Comparison of ENCODE assay signal across 24 mouse cellular contexts in the genomic region with DNA sequence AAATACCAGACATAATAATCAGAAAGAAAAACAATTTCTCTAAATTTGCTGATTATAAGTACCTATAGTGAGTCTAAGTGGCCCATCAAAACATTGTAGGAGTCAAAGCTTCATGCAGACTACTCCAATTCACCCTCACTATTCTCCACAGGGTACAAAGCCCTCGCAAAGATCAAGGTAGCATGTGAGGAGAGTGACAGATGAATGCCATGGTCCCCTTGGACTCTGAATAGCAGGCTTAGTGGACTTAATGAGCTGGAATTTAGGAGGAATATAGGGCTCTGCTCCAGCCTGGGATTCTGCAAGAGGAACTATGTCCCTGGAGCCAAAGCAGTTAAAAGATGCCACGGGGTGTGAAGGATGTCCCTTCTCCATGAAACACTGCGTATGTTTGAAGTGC.
DNase-seq lines count a peak whose midpoint lies in the region; ATAC-seq and TF ChIP-seq lines count a peak whose summit lies in the region.
"Had no signal": no experiment of that assay in that cellular context is flagged by ENCODE, and none has a peak within 500 bp of the region (broad histone marks: within the 10 kb centered on the region; RNA-seq: fewer than 3 reads in every experiment).

No protein-coding gene starts in this region.

- no peak overlapping the region for H3K4me3 ChIP-seq in neural tube, embryonic 14.5 days (ENCODE audit: low read depth, low read length)
- H3K4me3 ChIP-seq in neural tube, embryonic 15.5 days (replicated peaks), result no peak overlapping the region
- no peak overlapping the region for H3K4me3 ChIP-seq in forebrain, embryonic 13.5 days
- H3K4me3 ChIP-seq in midbrain, embryonic 13.5 days (replicated peaks), result no peak overlapping the region
- no peak overlapping the region for H3K4me3 ChIP-seq in thymus, adult 2 months (ENCODE audit: control insufficient read depth, insufficient read depth, low read length)
- H3K4me3 ChIP-seq: embryonic facial prominence, embryonic 12.5 days; heart, embryonic 15.5 days; hindbrain, embryonic 15.5 days; layer of hippocampus, adult 2 months; limb, embryonic 12.5 days had no signal

- WGBS in neural tube, embryonic 14.5 days, result 34% methylated on average over 3 of the region's 3 CpGs
- 33% methylated on average over 3 of the region's 3 CpGs for WGBS in neural tube, embryonic 15.5 days
- WGBS in forebrain, embryonic 13.5 days, result 6% methylated on average over 3 of the region's 3 CpGs
- WGBS in midbrain, embryonic 13.5 days, result 20% methylated on average over 3 of the region's 3 CpGs
- 90% methylated on average over 3 of the region's 3 CpGs for WGBS in thymus, adult 2 months

- no peak for TF ChIP-seq CTCF in thymus, adult 2 months (IDR thresholded peaks at IDR 0.05; ENCODE audit: borderline replicate concordance, control insufficient read depth, extremely low read depth, insufficient read depth, low read length, poor library complexity)

- ATAC-seq in neural tube, embryonic 14.5 days (ENCODE audit: low read depth), result peak; percentile 36; the same call in 1 of the 2 replicates
- ATAC-seq in neural tube, embryonic 15.5 days (ENCODE audit: low FRiP score), result no peak
- ATAC-seq in forebrain, embryonic 13.5 days, result peak; percentile 78
- ATAC-seq in midbrain, embryonic 13.5 days, result peak; percentile 83
- ATAC-seq: intestine, postnatal 0 days; liver, postnatal 0 days had no signal

- TF ChIP-seq POLR2A in thymus, adult 2 months (IDR thresholded peaks at IDR 0.05; ENCODE audit: control insufficient read depth, extremely low read depth, insufficient read depth, low read length, poor library complexity), result no peak

- no peak overlapping the region for H3K27ac ChIP-seq in neural tube, embryonic 14.5 days (ENCODE audit: low read depth, low read length)
- no peak overlapping the region for H3K27ac ChIP-seq in neural tube, embryonic 15.5 days (replicated peaks)
- no peak overlapping the region for H3K27ac ChIP-seq in forebrain, embryonic 13.5 days
- H3K27ac ChIP-seq in midbrain, embryonic 13.5 days, result no peak overlapping the region
- H3K27ac ChIP-seq in thymus, adult 2 months (ENCODE audit: control insufficient read depth, insufficient read depth, low read length), result no peak overlapping the region
- H3K27ac ChIP-seq: embryonic facial prominence, embryonic 12.5 days; heart, embryonic 15.5 days; hindbrain, embryonic 15.5 days; layer of hippocampus, adult 2 months; limb, embryonic 12.5 days; stomach, postnatal 0 days had no signal

- H3K4me2 ChIP-seq in neural tube, embryonic 14.5 days (ENCODE audit: low read depth, low read length), result no peak overlapping the region
- H3K4me2 ChIP-seq in neural tube, embryonic 15.5 days, result no peak overlapping the region
- H3K4me2 ChIP-seq in forebrain, embryonic 13.5 days, result no peak overlapping the region
- H3K4me2 ChIP-seq in midbrain, embryonic 13.5 days (replicated peaks), result no peak overlapping the region
- H3K4me2 ChIP-seq: embryonic facial prominence, embryonic 12.5 days; heart, embryonic 15.5 days; hindbrain, embryonic 15.5 days; limb, embryonic 12.5 days; liver, embryonic 11.5 days had no signal

- H3K4me1 ChIP-seq in neural tube, embryonic 14.5 days (ENCODE audit: control insufficient read depth, insufficient read depth, low read length), result no peaks in the 10 kb centered on the region
- H3K4me1 ChIP-seq in neural tube, embryonic 15.5 days, result no peaks in the 10 kb centered on the region
- peaks cover 6% of the 10 kb centered on the region for H3K4me1 ChIP-seq in forebrain, embryonic 13.5 days
- peaks cover 15% of the 10 kb centered on the region for H3K4me1 ChIP-seq in midbrain, embryonic 13.5 days (replicated peaks)
- H3K4me1 ChIP-seq in thymus, adult 2 months (replicated peaks; ENCODE audit: control insufficient read depth, insufficient read depth, low read length), result no peaks in the 10 kb centered on the region
- H3K4me1 ChIP-seq: embryonic facial prominence, embryonic 12.5 days; heart, embryonic 15.5 days; hindbrain, embryonic 15.5 days; limb, embryonic 12.5 days had no signal

- H3K27me3 ChIP-seq in neural tube, embryonic 14.5 days (ENCODE audit: control insufficient read depth, insufficient read depth, low read length), result no peaks in the 10 kb centered on the region
- H3K27me3 ChIP-seq in neural tube, embryonic 15.5 days (replicated peaks), result 0 out of 2 replicates have a peak, but pooled peaks cover 2% of the 10 kb centered on the region
- 0 out of 2 replicates have a peak, but pooled peaks cover 11% of the 10 kb centered on the region for H3K27me3 ChIP-seq in forebrain, embryonic 13.5 days
- peaks cover 12% of the 10 kb centered on the region for H3K27me3 ChIP-seq in midbrain, embryonic 13.5 days
- no peaks in the 10 kb centered on the region for H3K27me3 ChIP-seq in thymus, adult 2 months (ENCODE audit: control insufficient read depth, insufficient read depth, low read length)
- H3K27me3 ChIP-seq: embryonic facial prominence, embryonic 12.5 days; heart, embryonic 15.5 days; hindbrain, embryonic 15.5 days; limb, embryonic 12.5 days had no signal

- intact Hi-C loops in heart, postnatal 14 days (cut with DNase I), result no loop called here

- no peaks in the 10 kb centered on the region for H3K9me3 ChIP-seq in neural tube, embryonic 14.5 days (ENCODE audit: control insufficient read depth, low read length)
- H3K9me3 ChIP-seq in neural tube, embryonic 15.5 days (replicated peaks), result no peaks in the 10 kb centered on the region
- no peaks in the 10 kb centered on the region for H3K9me3 ChIP-seq in forebrain, embryonic 13.5 days (replicated peaks)
- no peaks in the 10 kb centered on the region for H3K9me3 ChIP-seq in midbrain, embryonic 13.5 days
- H3K9me3 ChIP-seq: embryonic facial prominence, embryonic 12.5 days; heart, embryonic 15.5 days; hindbrain, embryonic 15.5 days; limb, embryonic 12.5 days had no signal

- no peak for DNase-seq in heart, postnatal 14 days
- DNase-seq in thymus, postnatal 10 days (ENCODE audit: low spot score in 2 of 2), result no peak
- DNase-seq in thymus, adult 2 months, result no peak
- DNase-seq: adrenal gland, adult 8-10 months; cerebellum, adult 2 months; cerebellum, postnatal 36 days; heart, postnatal 4 days; kidney, postnatal 25 days; layer of hippocampus, postnatal 36 days; liver, postnatal 0 days; lung, postnatal 10 days; thymus, postnatal 14 days had no signal

- no peaks in the 10 kb centered on the region for H3K36me3 ChIP-seq in neural tube, embryonic 14.5 days (ENCODE audit: control insufficient read depth, insufficient read depth, low read length)
- no peaks in the 10 kb centered on the region for H3K36me3 ChIP-seq in neural tube, embryonic 15.5 days
- H3K36me3 ChIP-seq in forebrain, embryonic 13.5 days (ENCODE audit: poor library complexity, severe bottlenecking), result no peaks in the 10 kb centered on the region
- no peaks in the 10 kb centered on the region for H3K36me3 ChIP-seq in midbrain, embryonic 13.5 days
- H3K36me3 ChIP-seq in thymus, adult 2 months (ENCODE audit: control insufficient read depth, insufficient read depth, low read length), result no peaks in the 10 kb centered on the region
- H3K36me3 ChIP-seq: embryonic facial prominence, embryonic 12.5 days; heart, embryonic 15.5 days; limb, embryonic 12.5 days had no signal

- no peak overlapping the region for H3K9ac ChIP-seq in neural tube, embryonic 14.5 days (replicated peaks; ENCODE audit: low read depth, low read length)
- H3K9ac ChIP-seq in neural tube, embryonic 15.5 days (replicated peaks), result no peak overlapping the region
- no peak overlapping the region for H3K9ac ChIP-seq in forebrain, embryonic 13.5 days
- H3K9ac ChIP-seq in midbrain, embryonic 13.5 days (replicated peaks), result no peak overlapping the region
- H3K9ac ChIP-seq: embryonic facial prominence, embryonic 12.5 days; heart, embryonic 15.5 days; hindbrain, embryonic 15.5 days; limb, embryonic 12.5 days; liver, postnatal 0 days had no signal
